Mouse (Mus musculus) ES-E14 (cell line): ENCODE measurements at regions not wholly inside any gene's neighbourhood (a gene's known extent, or its start where the extent isn't known, plus 50 kb on each side); places are given as distances from the start of the nearest gene placed in this dataset.

Experiments
- CHD2 ChIP-seq: IDR thresholded peaks from 2 replicates; pipeline ENCODE4 v1.6.1; 2014; ENCODE audit warnings: mild to moderate bottlenecking, low read depth, low read length, inconsistent platforms
- HCFC1 ChIP-seq: IDR thresholded peaks from 2 replicates; pipeline ENCODE4 v1.6.1; 2012; ENCODE audit warnings: low read length, inconsistent platforms, borderline replicate concordance; ENCODE audit not compliant: insufficient read depth
- ZC3H11A ChIP-seq: IDR thresholded peaks from 2 replicates; pipeline ENCODE4 v1.6.1; 2012; ENCODE audit warnings: low read depth, mild to moderate bottlenecking, inconsistent platforms, low read length, borderline replicate concordance
- ZNF384 ChIP-seq: IDR thresholded peaks from 2 replicates; pipeline ENCODE4 v1.6.1; 2012; ENCODE audit warnings: low read depth, low read length, inconsistent platforms

GRCm38 (mm10) chr7:70118971-70119370 lies 247.6 kb downstream of the Nr2f2 start:
- TF ChIP-seq CHD2 (no peak), HCFC1 (no peak), ZC3H11A (no peak), ZNF384 (no peak)
